Mouse (Mus musculus) midbrain, embryonic 14.5 days (tissue): ENCODE data around the gene Vill. TPM values are rescaled to one million over a fixed set of nuclear protein-coding genes. Genes with fewer than 3 reads are reported as not detected.

Source experiments
- ATAC-seq: fragments of 200-750 bp; cut with Nextera tagmentation; 2 replicates; pipeline ENCODE4 v1.8.0; 2017; ENCODE audit warnings: moderate number of reproducible peaks, moderate library complexity; ENCODE audit not compliant: low FRiP score, low TSS enrichment
- DNase-seq: peaks from one replicate; pipeline ENCODE4 v3.0.0-alpha.2; 2015
- H3K27ac ChIP-seq: fragments of 300-500 bp; sonication (generic); replicated peaks from 2 replicates; pipeline ENCODE4 v1.5.1; 2014; ENCODE audit warnings: mild to moderate bottlenecking, low read depth, low read length, moderate library complexity
- H3K27me3 ChIP-seq: fragments of 300-500 bp; sonication (generic); 2 replicates; pipeline ENCODE4 v1.6.1; 2014; ENCODE audit warnings: low read length, control low read depth, mixed read lengths; ENCODE audit not compliant: control insufficient read depth, insufficient read depth
- H3K36me3 ChIP-seq: fragments of 300-500 bp; sonication (generic); 2 replicates; pipeline ENCODE4 v1.6.1; 2014; ENCODE audit warnings: low read length, control low read depth; ENCODE audit not compliant: control insufficient read depth, insufficient read depth
- H3K4me1 ChIP-seq: fragments of 300-500 bp; sonication (generic); 2 replicates; pipeline ENCODE4 v1.6.1; 2014; ENCODE audit warnings: mild to moderate bottlenecking, antibody characterized with exemption, low read length, control low read depth; ENCODE audit not compliant: control insufficient read depth, insufficient read depth
- H3K4me2 ChIP-seq: fragments of 300-500 bp; sonication (generic); 2 replicates; pipeline ENCODE4 v1.6.1; 2014; ENCODE audit warnings: mild to moderate bottlenecking, low read length, moderate library complexity
- H3K4me3 ChIP-seq: fragments of 300-500 bp; sonication (generic); replicated peaks from 2 replicates; pipeline ENCODE4 v1.5.1; 2014; ENCODE audit warnings: low read depth, low read length
- H3K9ac ChIP-seq: fragments of 300-500 bp; sonication (generic); replicated peaks from 2 replicates; pipeline ENCODE4 v1.6.1; 2014; ENCODE audit warnings: mild to moderate bottlenecking, low read length, moderate library complexity
- H3K9me3 ChIP-seq: fragments of 300-500 bp; sonication (generic); 2 replicates; pipeline ENCODE4 v1.6.1; 2016; ENCODE audit warnings: low read length, control low read depth, mixed read lengths; ENCODE audit not compliant: control insufficient read depth
- WGBS: fragments of 180-500 bp; shearing (Covaris S2); extraction: QIAGEN DNeasy Blood & Tissue Kit; methylation state at CpG from one replicate; pipeline ENCODE4 v1.1.7; 2014; 5-methylcytosine and 5-hydroxymethylcytosine counted together
- polyA plus RNA-seq: library from polyadenylated mRNA; unstranded; fragments of >200 nt; fragmentation: Nextera tagmentation; extraction: Ambion mirVana; gene quantifications from 2 replicates; pipeline ENCODE4 v1.2.1, GENCODE M21; 2014

Gene Vill
- polyA plus RNA-seq, 1 experiment from 2014 or later = 2.6 TPM

DNA sequence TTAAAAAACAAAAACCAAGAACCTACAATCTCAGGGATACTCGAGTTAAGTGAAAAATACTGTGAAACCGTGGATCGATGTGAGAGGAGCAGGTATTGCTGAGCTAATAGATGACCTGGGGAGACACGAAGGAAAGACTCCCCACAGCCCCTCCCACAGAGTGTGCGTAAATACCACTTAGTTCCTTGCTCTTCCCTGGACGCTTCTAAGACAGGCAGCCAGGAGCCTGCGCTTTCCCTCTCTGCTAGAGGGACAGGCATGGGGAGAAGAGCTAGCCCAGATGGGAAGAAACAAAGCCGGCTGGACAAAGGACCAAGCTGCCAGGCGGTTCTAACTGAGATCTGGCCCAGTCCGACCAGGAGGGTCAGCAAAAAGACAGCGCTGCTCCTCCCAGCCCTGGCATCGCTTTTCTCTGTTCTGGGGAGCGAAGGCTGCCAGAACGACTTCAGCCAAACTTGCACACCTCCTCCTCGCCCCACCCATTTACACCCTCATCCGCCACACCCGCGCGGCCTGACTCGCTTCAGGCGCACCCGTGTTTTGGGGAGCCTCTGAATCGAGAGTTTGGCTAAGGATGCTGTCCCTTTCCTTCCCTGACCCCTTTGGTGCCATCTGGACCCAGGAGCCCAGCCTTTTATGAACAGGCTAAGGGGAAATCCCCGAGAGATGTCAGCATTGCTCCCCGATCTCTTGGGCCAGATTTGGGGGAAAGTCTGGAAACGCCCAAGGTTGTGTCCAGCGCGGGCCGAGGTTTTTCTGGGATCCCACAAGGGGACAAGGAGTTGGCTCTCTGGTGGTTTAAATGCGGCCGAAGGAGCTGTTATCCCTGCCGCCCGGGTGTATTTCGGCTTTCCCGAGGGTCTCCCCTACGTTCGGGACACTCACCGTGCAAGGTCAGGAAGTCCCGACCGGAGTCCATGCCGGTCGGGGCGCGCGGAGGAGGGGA lies 40.2 kb downstream of the Vill start:
- Histone ChIP-seq H3K4me1 (peaks cover 21% of the 10 kb centered on the region), H3K4me2 (peak overlapping the region; percentile 73), H3K27ac (no peak overlapping the region), H3K9me3 (no peaks in the 10 kb centered on the region), H3K4me3 (peak overlapping the region; percentile 45), H3K9ac (peak overlapping the region; percentile 58), H3K36me3 (no peaks in the 10 kb centered on the region), H3K27me3 (0 out of 2 replicates have a peak, but pooled peaks cover 3% of the 10 kb centered on the region)
- ATAC-seq = no peak
- DNase-seq = peak; percentile 52
- 3% methylated on average over 45 of the region's 45 CpGs for WGBS

- H3K4me1 ChIP-seq = peaks cover 12% of the 10 kb centered on the region
- H3K9ac ChIP-seq = peak within 1 kb of the TSS; percentile 58
- peak within 1 kb of the TSS; percentile 73 for H3K4me2 ChIP-seq
- H3K4me3 ChIP-seq = peak within 1 kb of the TSS; percentile 45
- H3K27ac ChIP-seq = 0 out of 2 replicates have a peak within 1 kb of the TSS, but pooled peaks have one; percentile 32
- no peaks in the 10 kb centered on the region for H3K36me3 ChIP-seq
- DNase-seq (peak; percentile 78), ATAC-seq (peak; percentile 56; the same call in 1 of the 2 replicates)
- H3K27me3 ChIP-seq = 0 out of 2 replicates have a peak, but pooled peaks cover 3% of the 10 kb centered on the region
- 8% methylated on average over 44 of the region's 45 CpGs for WGBS
- H3K9me3 ChIP-seq = no peaks in the 10 kb centered on the region
These were observed 41.1 kb downstream of the Vill start, which contains the start of gene Plcd1 for GRCm38 (mm10) chr9:119093419-119094295. Gene Plcd1 (minus strand): TSS chr9:119093502.

DNA sequence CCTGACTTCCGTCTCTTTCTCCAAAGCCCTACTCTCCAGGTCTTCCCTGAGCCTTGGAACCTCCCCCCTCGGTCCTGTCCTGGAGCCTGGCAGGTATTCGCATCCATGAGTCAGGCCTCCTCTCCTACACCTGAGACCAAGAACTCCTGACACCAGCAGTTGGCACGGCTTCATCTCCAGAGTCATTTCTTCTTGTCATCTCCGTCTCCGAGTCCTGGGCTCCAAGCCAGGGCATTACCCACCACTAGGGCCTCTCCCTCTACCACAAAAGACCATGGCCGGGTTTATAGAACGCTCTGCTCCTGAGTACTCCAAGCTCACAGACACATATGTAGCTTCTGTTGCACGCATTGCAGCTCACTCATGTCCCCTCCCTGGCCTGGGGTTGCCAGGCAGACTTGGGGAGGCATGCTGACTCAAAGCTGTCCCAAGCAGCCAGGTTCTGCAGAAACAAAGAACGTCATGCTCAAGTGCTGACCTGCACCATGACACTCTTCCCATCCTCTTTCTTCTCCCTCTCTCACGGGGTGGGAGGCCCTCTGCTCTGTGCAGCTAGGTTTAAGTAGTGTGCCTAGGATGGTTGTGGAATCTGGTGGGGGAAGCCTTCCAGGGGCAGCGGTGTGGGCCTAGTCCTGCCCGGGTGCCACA lies 42.0 kb downstream of the Vill start:
- Histone ChIP-seq H3K27me3 (0 out of 2 replicates have a peak, but pooled peaks cover 3% of the 10 kb centered on the region), H3K4me3 (no peak overlapping the region), H3K36me3 (no peaks in the 10 kb centered on the region), H3K4me1 (peaks cover 12% of the 10 kb centered on the region; the same call in 1 of the 2 replicates), H3K4me2 (no peak overlapping the region), H3K9me3 (no peaks in the 10 kb centered on the region), H3K9ac (no peak overlapping the region), H3K27ac (0 out of 2 replicates have a peak overlapping the region, but pooled peaks have one; percentile 32)
- no peak for ATAC-seq
- DNase-seq = peak; percentile 29
- WGBS = 63% methylated on average over 13 of the region's 13 CpGs

- DNase-seq (peak; percentile 35), ATAC-seq (no peak)
- H3K4me2 ChIP-seq = no peak overlapping the region
- H3K9ac ChIP-seq = no peak overlapping the region
- no peaks in the 10 kb centered on the region for H3K9me3 ChIP-seq
- H3K4me3 ChIP-seq = no peak overlapping the region
- H3K36me3 ChIP-seq = no peaks in the 10 kb centered on the region
- H3K27me3 ChIP-seq = 0 out of 2 replicates have a peak, but pooled peaks cover 4% of the 10 kb centered on the region
- H3K4me1 ChIP-seq = 0 out of 2 replicates have a peak, but pooled peaks cover 6% of the 10 kb centered on the region
- H3K27ac ChIP-seq = no peak overlapping the region
- WGBS = 15% methylated on average over 15 of the region's 15 CpGs
These were observed 47.8 kb downstream of the Vill start for GRCm38 (mm10) chr9:119100177-119100898.

- Histone ChIP-seq H3K36me3 (no peaks in the 10 kb centered on the region), H3K4me3 (peak within 1 kb of the TSS; percentile 64), H3K4me1 (0 out of 2 replicates have a peak, but pooled peaks cover 6% of the 10 kb centered on the region), H3K9ac (peak within 1 kb of the TSS; percentile 45), H3K27ac (no peak within 1 kb of the TSS), H3K27me3 (0 out of 2 replicates have a peak, but pooled peaks cover 4% of the 10 kb centered on the region), H3K9me3 (no peaks in the 10 kb centered on the region), H3K4me2 (peak within 1 kb of the TSS; percentile 70)
- DNase-seq (peak; percentile 92), ATAC-seq (peak; percentile 81)
- 3% methylated on average over 44 of the region's 44 CpGs for WGBS
These were observed 49.6 kb downstream of the Vill start, which contains the start of gene Dlec1 for GRCm38 (mm10) chr9:119101992-119102782. Gene Dlec1 (plus strand): TSS chr9:119102478.

- no peak for DNase-seq
- peak overlapping the region; percentile 45; the same call in 1 of the 2 replicates for H3K9ac ChIP-seq
- peak overlapping the region; percentile 70 for H3K4me2 ChIP-seq
- H3K27me3 ChIP-seq = 0 out of 2 replicates have a peak, but pooled peaks cover 4% of the 10 kb centered on the region
- H3K4me1 ChIP-seq = 0 out of 2 replicates have a peak, but pooled peaks cover 6% of the 10 kb centered on the region
- peak; percentile 12; the same call in 1 of the 2 replicates for ATAC-seq
- H3K9me3 ChIP-seq = no peaks in the 10 kb centered on the region
- H3K4me3 ChIP-seq = peak overlapping the region; percentile 64
- H3K27ac ChIP-seq = no peak overlapping the region
- WGBS = 3% methylated on average over 19 of the region's 19 CpGs
- no peaks in the 10 kb centered on the region for H3K36me3 ChIP-seq
These were observed 50.2 kb downstream of the Vill start for GRCm38 (mm10) chr9:119102783-119103113.

DNA sequence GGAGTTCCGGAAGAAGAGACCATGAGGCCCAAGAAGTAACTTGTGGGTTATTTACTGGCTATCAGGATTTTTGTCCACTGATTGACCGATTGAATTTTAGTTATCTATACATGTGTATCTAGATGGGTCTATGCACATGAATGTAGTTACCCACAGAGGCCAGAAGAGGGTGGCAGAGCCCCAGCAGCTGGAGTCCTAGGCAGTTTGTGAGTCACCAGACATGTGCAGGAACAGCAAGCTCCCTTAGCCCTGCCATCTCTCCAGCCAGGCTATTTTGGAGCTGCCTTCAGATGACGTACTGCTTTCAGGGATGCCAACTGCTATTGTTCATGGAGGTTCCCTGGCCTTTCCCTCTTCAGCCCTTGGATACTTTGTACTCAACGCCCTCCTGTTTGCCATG lies 55.0 kb downstream of the Vill start:
- H3K36me3 ChIP-seq = no peaks in the 10 kb centered on the region
- 0 out of 2 replicates have a peak, but pooled peaks cover 4% of the 10 kb centered on the region for H3K27me3 ChIP-seq
- 0 out of 2 replicates have a peak, but pooled peaks cover 3% of the 10 kb centered on the region for H3K4me1 ChIP-seq
- 88% methylated on average over 4 of the region's 4 CpGs for whole genome bisulfite sequencing
- DNase-seq = no peak
- H3K9me3 ChIP-seq = no peaks in the 10 kb centered on the region
- H3K27ac ChIP-seq = no peak overlapping the region
- no peak for ATAC-seq
- no peak overlapping the region for H3K4me3 ChIP-seq
- no peak overlapping the region for H3K9ac ChIP-seq
- H3K4me2 ChIP-seq = no peak overlapping the region
